In genomic region chr10:116582738-116583137, GRCm38 (mm10) we compare ENCODE assay signal across 8 mouse cellular contexts. TPM values are rescaled to one million over a fixed set of nuclear protein-coding genes. Genes with fewer than 3 reads are reported as not detected.
DNase-seq lines count a peak whose midpoint lies in the region; ATAC-seq and TF ChIP-seq lines count a peak whose summit lies in the region.

No protein-coding gene starts in this region.

- H3K4me1 ChIP-seq in embryonic facial prominence, embryonic 12.5 days, result peaks cover 8% of the 10 kb centered on the region; the same call in 1 of the 2 replicates
- H3K4me1 ChIP-seq in hindbrain, embryonic 12.5 days, result peaks cover 12% of the 10 kb centered on the region
- peaks cover 5% of the 10 kb centered on the region; the same call in 1 of the 2 replicates for H3K4me1 ChIP-seq in liver, adult 2 months (ENCODE audit: control insufficient read depth, insufficient read depth, low read length)
- peaks cover 3% of the 10 kb centered on the region; the same call in 1 of the 2 replicates for H3K4me1 ChIP-seq in midbrain, postnatal 0 days (ENCODE audit: insufficient read depth, low read length)

- TF ChIP-seq CTCF in liver, adult 2 months (IDR thresholded peaks at IDR 0.05; ENCODE audit: low read depth, low read length), result no peak
- no peak for TF ChIP-seq CTCF in midbrain, postnatal 0 days (IDR thresholded peaks at IDR 0.05)

- peak overlapping the region; percentile 92 for H3K4me3 ChIP-seq in embryonic facial prominence, embryonic 12.5 days
- H3K4me3 ChIP-seq in hindbrain, embryonic 12.5 days, result peak overlapping the region; percentile 99
- H3K4me3 ChIP-seq in liver, adult 2 months (ENCODE audit: insufficient read depth, low read depth, low read length), result peak overlapping the region; percentile 99; the same call in 1 of the 2 replicates
- peak overlapping the region; percentile 97 for H3K4me3 ChIP-seq in midbrain, postnatal 0 days (ENCODE audit: low read depth, low read length)

- DNase-seq in lung, adult 18-20 months, result peak; percentile 21 to 35
- no peak for DNase-seq in lung, postnatal 25 days (ENCODE audit: low spot score)
- DNase-seq in liver, adult 2 months (ENCODE audit: extremely low read depth, low read depth, low spot score), result peak; percentile 40
- no peak for DNase-seq in midbrain, postnatal 0 days (ENCODE audit: low spot score)
- DNase-seq in thymus, postnatal 10 days (ENCODE audit: low spot score in 2 of 2), result peak; percentile 48 to 57
- DNase-seq in frontal cortex, postnatal 36 days (ENCODE audit: low spot score in 2 of 2), result no peak

- TF ChIP-seq POLR2A in liver, adult 2 months (IDR thresholded peaks at IDR 0.05; ENCODE audit: extremely low read depth, insufficient read depth, low read length), result no peak

- H3K27me3 ChIP-seq in embryonic facial prominence, embryonic 12.5 days, result no peaks in the 10 kb centered on the region
- no peaks in the 10 kb centered on the region for H3K27me3 ChIP-seq in hindbrain, embryonic 12.5 days
- no peaks in the 10 kb centered on the region for H3K27me3 ChIP-seq in liver, adult 2 months (ENCODE audit: control insufficient read depth, insufficient read depth, low read length)
- H3K27me3 ChIP-seq in midbrain, postnatal 0 days (ENCODE audit: insufficient read depth, low read length), result no peaks in the 10 kb centered on the region

- WGBS in embryonic facial prominence, embryonic 12.5 days, result 23% methylated on average over 6 of the region's 6 CpGs
- 31% methylated on average over 6 of the region's 6 CpGs for WGBS in hindbrain, embryonic 12.5 days
- 17% methylated on average over 6 of the region's 6 CpGs for WGBS in liver, adult 2 months
- WGBS in midbrain, postnatal 0 days, result 30% methylated on average over 6 of the region's 6 CpGs

- no peak for ATAC-seq in embryonic facial prominence, embryonic 12.5 days (ENCODE audit: insufficient number of reproducible peaks, insufficient read depth, low FRiP score, low TSS enrichment)
- no peak for ATAC-seq in hindbrain, embryonic 12.5 days (ENCODE audit: low FRiP score)
- ATAC-seq in midbrain, postnatal 0 days (ENCODE audit: low FRiP score), result no peak

- H3K27ac ChIP-seq in embryonic facial prominence, embryonic 12.5 days, result no peak overlapping the region
- H3K27ac ChIP-seq in hindbrain, embryonic 12.5 days, result no peak overlapping the region
- no peak overlapping the region for H3K27ac ChIP-seq in liver, adult 2 months (replicated peaks; ENCODE audit: insufficient read depth, low read depth, low read length)
- no peak overlapping the region for H3K27ac ChIP-seq in midbrain, postnatal 0 days (ENCODE audit: low read depth, low read length)

- no peak overlapping the region for H3K9ac ChIP-seq in embryonic facial prominence, embryonic 12.5 days
- no peak overlapping the region for H3K9ac ChIP-seq in hindbrain, embryonic 12.5 days
- no peak overlapping the region for H3K9ac ChIP-seq in liver, adult 2 months (ENCODE audit: low read depth, low read length)
- H3K9ac ChIP-seq in midbrain, postnatal 0 days (replicated peaks; ENCODE audit: low read length, poor library complexity, severe bottlenecking), result no peak overlapping the region

- H3K36me3 ChIP-seq in embryonic facial prominence, embryonic 12.5 days, result peaks cover 9% of the 10 kb centered on the region; the same call in 1 of the 2 replicates
- peaks cover 17% of the 10 kb centered on the region; the same call in 1 of the 2 replicates for H3K36me3 ChIP-seq in hindbrain, embryonic 12.5 days
- peaks cover 2% of the 10 kb centered on the region; the same call in 1 of the 2 replicates for H3K36me3 ChIP-seq in liver, adult 2 months (ENCODE audit: control insufficient read depth, insufficient read depth, low read length)
- peaks cover 16% of the 10 kb centered on the region for H3K36me3 ChIP-seq in midbrain, postnatal 0 days (ENCODE audit: insufficient read depth, low read length)

- H3K9me3 ChIP-seq in embryonic facial prominence, embryonic 12.5 days, result no peaks in the 10 kb centered on the region
- no peaks in the 10 kb centered on the region for H3K9me3 ChIP-seq in hindbrain, embryonic 12.5 days (replicated peaks)
- no peaks in the 10 kb centered on the region for H3K9me3 ChIP-seq in midbrain, postnatal 0 days (ENCODE audit: low read length)

- H3K79me2 ChIP-seq in liver, adult 2 months (ENCODE audit: control insufficient read depth, insufficient read depth, low read length), result peaks cover 9% of the 10 kb centered on the region; the same call in 1 of the 2 replicates

- H3K4me2 ChIP-seq in embryonic facial prominence, embryonic 12.5 days (replicated peaks), result peak overlapping the region; percentile 59
- H3K4me2 ChIP-seq in hindbrain, embryonic 12.5 days (replicated peaks), result peak overlapping the region; percentile 70
- peak overlapping the region; percentile 83 for H3K4me2 ChIP-seq in midbrain, postnatal 0 days (ENCODE audit: low read depth, low read length, poor library complexity, severe bottlenecking)

RNA-seq across cellular contexts. Expression of gene Cnot2, which starts 1.4 kb away (rescaled TPM):
- 130 and 134 TPM in 2 replicates for polyA plus RNA-seq in embryonic facial prominence, embryonic 12.5 days (2016; fragmentation: Nextera tagmentation; extraction: Ambion mirVana)
- polyA plus RNA-seq in hindbrain, embryonic 12.5 days (2016; fragmentation: Nextera tagmentation; extraction: Ambion mirVana), result 114 and 130 TPM in 2 replicates
- total RNA-seq in liver, adult 2 months (2014; rRNA removed), result 35.8 and 39.0 TPM in 2 replicates
- 11.6 and 14.0 TPM in 2 replicates for polyA plus RNA-seq in liver, adult 2 months (2012; rRNA removed)
- 80.2 and 83.1 TPM in 2 replicates for total RNA-seq in midbrain, postnatal 0 days (2014; rRNA removed)
- 62.4 and 65.5 TPM in 2 replicates for polyA plus RNA-seq in midbrain, postnatal 0 days (2015; fragmentation: Nextera tagmentation; extraction: Ambion mirVana)

Comparison
In these comparisons a context has a peak if more than half of its experiments do, and no peak if none do; other contexts are left out.
1. DNase-seq: peak in lung, adult 18-20 months (2 of 2), liver, adult 2 months (single experiment) and thymus, postnatal 10 days (2 of 2); none in lung, postnatal 25 days (single experiment), midbrain, postnatal 0 days (single experiment) and frontal cortex, postnatal 36 days (0 of 2).
2. Peak in every context shown above with its lines, with median percentiles within 50 percentile points of each other: H3K4me2 ChIP-seq and H3K4me3 ChIP-seq.